In the genomic region with DNA sequence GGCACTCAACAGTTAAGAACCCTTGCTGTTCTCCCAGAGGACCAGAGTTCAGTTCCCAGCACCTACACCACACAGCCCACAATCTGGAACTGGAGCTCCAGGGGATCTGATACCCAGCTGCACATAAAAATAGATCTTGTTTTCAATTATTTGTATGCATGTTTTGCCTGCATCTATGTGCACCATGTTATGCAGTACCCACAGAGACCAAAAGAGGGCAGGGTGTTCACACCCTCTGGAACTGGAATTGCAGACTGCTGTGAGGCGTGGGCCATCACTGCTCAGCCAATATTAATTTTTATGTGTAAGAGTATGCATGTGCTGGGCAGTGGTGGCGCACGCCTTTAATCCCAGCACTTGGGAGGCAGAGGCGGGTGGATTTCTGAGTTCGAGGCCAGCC, we compare ENCODE assay signal across 8 mouse cellular contexts. TPM values are rescaled to one million over a fixed set of nuclear protein-coding genes. Genes with fewer than 3 reads are reported as not detected.
DNase-seq lines count a peak whose midpoint lies in the region; ATAC-seq and TF ChIP-seq lines count a peak whose summit lies in the region.
"Had no signal": no experiment of that assay in that cellular context is flagged by ENCODE, and none has a peak within 500 bp of the region (broad histone marks: within the 10 kb centered on the region; RNA-seq: fewer than 3 reads in every experiment).

No protein-coding gene starts in this region.

- no peaks in the 10 kb centered on the region for H3K9me3 ChIP-seq in kidney, embryonic 15.5 days (replicated peaks)
- no peaks in the 10 kb centered on the region for H3K9me3 ChIP-seq in MEL (replicated peaks; ENCODE audit: insufficient read depth, low read length)
- H3K9me3 ChIP-seq in midbrain, postnatal 0 days (ENCODE audit: low read length), result no peaks in the 10 kb centered on the region
- H3K9me3 ChIP-seq: embryonic facial prominence, embryonic 15.5 days had no signal

- TF ChIP-seq EP300 in MEL (IDR thresholded peaks at IDR 0.05; ENCODE audit: low read depth in 1 of 2, low read length in 2 of 2), result no peak

- no peak overlapping the region for H3K4me2 ChIP-seq in kidney, embryonic 15.5 days
- no peak overlapping the region for H3K4me2 ChIP-seq in midbrain, postnatal 0 days (ENCODE audit: low read depth, low read length, poor library complexity, severe bottlenecking)
- H3K4me2 ChIP-seq: embryonic facial prominence, embryonic 15.5 days had no signal

- peaks cover 7% of the 10 kb centered on the region for H3K4me1 ChIP-seq in kidney, embryonic 15.5 days
- peaks cover 0 to 4% of the 10 kb centered on the region in 2 experiments; a peak in 1 of 4 replicates for H3K4me1 ChIP-seq in MEL (ENCODE audit: control insufficient read depth in 1 of 2, insufficient read depth in 2 of 2, low read length in 2 of 2)
- H3K4me1 ChIP-seq in midbrain, postnatal 0 days (ENCODE audit: insufficient read depth, low read length), result no peaks in the 10 kb centered on the region

- H3K9ac ChIP-seq in kidney, embryonic 15.5 days, result no peak overlapping the region
- no peak overlapping the region for H3K9ac ChIP-seq in MEL (ENCODE audit: control insufficient read depth, low read depth, low read length, poor library complexity, severe bottlenecking)
- no peak overlapping the region for H3K9ac ChIP-seq in midbrain, postnatal 0 days (replicated peaks; ENCODE audit: low read length, poor library complexity, severe bottlenecking)
- H3K9ac ChIP-seq: embryonic facial prominence, embryonic 15.5 days had no signal

- peak; percentile 66 for TF ChIP-seq RAD21 in MEL (IDR thresholded peaks at IDR 0.05; ENCODE audit: low read depth, low read length)

- H3K36me3 ChIP-seq in kidney, embryonic 15.5 days, result no peaks in the 10 kb centered on the region
- H3K36me3 ChIP-seq in MEL (ENCODE audit: control insufficient read depth in 1 of 2, insufficient read depth in 2 of 2, low read length in 2 of 2), result 0 out of 4 replicates have a peak, but pooled peaks cover 0 to 3% of the 10 kb centered on the region in 2 experiments
- H3K36me3 ChIP-seq in midbrain, postnatal 0 days (ENCODE audit: insufficient read depth, low read length), result no peaks in the 10 kb centered on the region
- H3K36me3 ChIP-seq: embryonic facial prominence, embryonic 15.5 days had no signal

- DNase-seq in kidney, adult 18-20 months, result peak; percentile 64
- peak; percentile 71 for DNase-seq in MEL (ENCODE audit: low read depth, low spot score)
- DNase-seq in forelimb bud, embryonic 11.5 days (ENCODE audit: low read depth, low spot score), result peak; percentile 37
- DNase-seq in midbrain, postnatal 0 days (ENCODE audit: low spot score), result no peak
- DNase-seq in gastrocnemius, postnatal 36 days, result no peak
- DNase-seq in frontal cortex, postnatal 36 days (ENCODE audit: low spot score in 2 of 2), result no peak

- intact Hi-C loops in gastrocnemius, postnatal 36 days (cut with DNase I), result no loop called here

- WGBS in kidney, embryonic 15.5 days, result 81% methylated on average over 5 of the region's 5 CpGs
- WGBS in midbrain, postnatal 0 days, result 82% methylated on average over 5 of the region's 5 CpGs

- peaks cover 4% of the 10 kb centered on the region for H3K79me2 ChIP-seq in MEL (ENCODE audit: control insufficient read depth, insufficient read depth, low read length, poor library complexity)

- ATAC-seq in kidney, embryonic 15.5 days (replicated peaks; ENCODE audit: low FRiP score), result no peak
- ATAC-seq in midbrain, postnatal 0 days (ENCODE audit: low FRiP score), result no peak

- H3K4me3 ChIP-seq in kidney, embryonic 15.5 days (replicated peaks), result no peak overlapping the region
- H3K4me3 ChIP-seq in MEL (ENCODE audit: control insufficient read depth in 1 of 2, insufficient read depth in 1 of 2, low read depth in 2 of 2, low read length in 2 of 2), result no peak overlapping the region
- no peak overlapping the region for H3K4me3 ChIP-seq in midbrain, postnatal 0 days (ENCODE audit: low read depth, low read length)
- H3K4me3 ChIP-seq: embryonic facial prominence, embryonic 15.5 days had no signal

- H3K27me3 ChIP-seq in kidney, embryonic 15.5 days, result no peaks in the 10 kb centered on the region
- no peaks in the 10 kb centered on the region for H3K27me3 ChIP-seq in MEL (ENCODE audit: control insufficient read depth in 1 of 2, insufficient read depth in 2 of 2, low read length in 2 of 2)
- no peaks in the 10 kb centered on the region for H3K27me3 ChIP-seq in midbrain, postnatal 0 days (ENCODE audit: insufficient read depth, low read length)
- H3K27me3 ChIP-seq: embryonic facial prominence, embryonic 15.5 days had no signal

- no peak overlapping the region for H3K27ac ChIP-seq in kidney, embryonic 15.5 days
- no peak overlapping the region for H3K27ac ChIP-seq in MEL (ENCODE audit: control insufficient read depth, low read depth, low read length)
- H3K27ac ChIP-seq in midbrain, postnatal 0 days (ENCODE audit: low read depth, low read length), result no peak overlapping the region
- H3K27ac ChIP-seq: embryonic facial prominence, embryonic 15.5 days had no signal

- TF ChIP-seq POLR2A in MEL (IDR thresholded peaks at IDR 0.05; ENCODE audit: control insufficient read depth in 1 of 2, insufficient read depth in 1 of 2, low read depth in 1 of 2, low read length in 2 of 2, poor library complexity in 1 of 2), result no peak

- TF ChIP-seq CTCF in MEL (IDR thresholded peaks at IDR 0.05 in 2 of 3, conservative IDR thresholded peaks at IDR 0.05 in 1 of 3; ENCODE audit: control insufficient read depth in 1 of 3, insufficient read depth in 1 of 3, low read depth in 2 of 3, low read length in 3 of 3, poor library complexity in 1 of 3, severe bottlenecking in 1 of 3), result peak; percentile 47 to 76 (median 76); a peak in 5 of 6 replicates
- TF ChIP-seq CTCF in midbrain, postnatal 0 days (IDR thresholded peaks at IDR 0.05), result peak; percentile 65

TF ChIP-seq in MEL, 35 proteins besides CTCF, POLR2A, EP300 and RAD21:
- TF ChIP-seq SMC3 (IDR thresholded peaks at IDR 0.05; ENCODE audit: low read depth, low read length), result peak; percentile 62
- TF ChIP-seq GABPA (IDR thresholded peaks at IDR 0.05; ENCODE audit: low read depth, low read length), result no peak
- peak; percentile 51 for TF ChIP-seq ZC3H11A (IDR thresholded peaks at IDR 0.05; ENCODE audit: low read depth, low read length)

RNA-seq across cellular contexts. Expression of gene Spata2, which starts 4.6 kb away (rescaled TPM):
- 17.8 and 17.9 TPM in 2 replicates for polyA plus RNA-seq in kidney, embryonic 15.5 days (2015; fragmentation: Nextera tagmentation; extraction: Ambion mirVana)
- total RNA-seq in MEL (2012; rRNA removed), result 9.4 and 9.8 TPM in 2 replicates
- polyA plus RNA-seq in MEL (2012; ENCODE audit: insufficient read depth in 1 of 2, insufficient read length in 2 of 2, low read depth in 1 of 2, low replicate concordance in 2 of 2, missing spikeins in 1 of 2), result 10 to 100 TPM in 1 of 2 experiments, not detected in 1; 33.5 TPM
- total RNA-seq in midbrain, postnatal 0 days (2014; rRNA removed), result 39.2 and 41.5 TPM in 2 replicates
- polyA plus RNA-seq in midbrain, postnatal 0 days (2015; fragmentation: Nextera tagmentation; extraction: Ambion mirVana), result 27.6 and 29.9 TPM in 2 replicates
- total RNA-seq in gastrocnemius, postnatal 36 days (2021), result 10 to 100 TPM; 16.6 to 17.5 TPM

RNA-seq across cellular contexts. Expression of gene Rnf114, which starts 4.8 kb away (rescaled TPM):
- polyA plus RNA-seq in kidney, embryonic 15.5 days (2015; fragmentation: Nextera tagmentation; extraction: Ambion mirVana), result 89.9 and 91.9 TPM in 2 replicates
- 39.5 and 44.0 TPM in 2 replicates for total RNA-seq in MEL (2012; rRNA removed)
- 10 to 100 TPM in 1 of 2 experiments, not detected in 1; 49.2 TPM for polyA plus RNA-seq in MEL (2012; ENCODE audit: insufficient read depth in 1 of 2, insufficient read length in 2 of 2, low read depth in 1 of 2, low replicate concordance in 2 of 2, missing spikeins in 1 of 2)
- 78.2 and 83.4 TPM in 2 replicates for total RNA-seq in midbrain, postnatal 0 days (2014; rRNA removed)
- polyA plus RNA-seq in midbrain, postnatal 0 days (2015; fragmentation: Nextera tagmentation; extraction: Ambion mirVana), result 84.2 and 84.9 TPM in 2 replicates
- 10 to 100 TPM; 31.8 to 32.2 TPM for total RNA-seq in gastrocnemius, postnatal 36 days (2021)

RNA-seq across cellular contexts. Expression of gene Snai1, which starts 40.7 kb away (rescaled TPM):
- 34.3 and 37.7 TPM in 2 replicates for polyA plus RNA-seq in kidney, embryonic 15.5 days (2015; fragmentation: Nextera tagmentation; extraction: Ambion mirVana)
- total RNA-seq in MEL (2012; rRNA removed), result 0.19 and 0.20 TPM in 2 replicates
- polyA plus RNA-seq in MEL (2012; ENCODE audit: insufficient read depth in 1 of 2, insufficient read length in 2 of 2, low read depth in 1 of 2, low replicate concordance in 2 of 2, missing spikeins in 1 of 2), result under 1 TPM in 1 of 2 experiments, not detected in 1; 0.74 TPM
- 0.28 and 0.71 TPM in 2 replicates for total RNA-seq in midbrain, postnatal 0 days (2014; rRNA removed)
- 3.8 and 5.1 TPM in 2 replicates for polyA plus RNA-seq in midbrain, postnatal 0 days (2015; fragmentation: Nextera tagmentation; extraction: Ambion mirVana)
- under 1 TPM; 0.61 to 0.86 TPM for total RNA-seq in gastrocnemius, postnatal 36 days (2021)

Comparison
In these comparisons a context has a peak if more than half of its experiments do, and no peak if none do; other contexts are left out.
1. DNase-seq: peak in kidney, adult 18-20 months (single experiment), MEL (single experiment) and forelimb bud, embryonic 11.5 days (single experiment); none in midbrain, postnatal 0 days (single experiment), gastrocnemius, postnatal 36 days (0 of 2) and frontal cortex, postnatal 36 days (0 of 2).